Comparison of ENCODE assay signal across 25 mouse cellular contexts in the genomic region with DNA sequence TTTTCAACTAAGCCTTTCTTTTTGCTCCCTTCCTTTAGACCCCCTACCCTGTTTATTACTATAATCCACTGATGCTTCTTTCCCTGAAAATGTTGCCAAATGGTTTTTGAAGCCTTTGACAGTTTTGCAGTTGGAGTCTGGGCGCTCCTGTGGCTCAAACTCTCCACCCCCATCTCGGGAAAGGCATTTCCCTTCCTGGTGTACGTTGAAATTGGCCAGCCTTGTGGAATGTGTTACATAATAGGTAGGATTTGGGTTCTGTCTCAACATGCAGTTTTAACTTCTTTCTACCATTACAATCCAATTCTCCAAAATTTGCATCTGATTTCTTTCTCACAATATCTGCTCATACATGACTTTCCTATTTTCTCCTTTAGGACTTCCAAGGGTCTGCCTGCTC. TPM values are rescaled to one million over a fixed set of nuclear protein-coding genes. Genes with fewer than 3 reads are reported as not detected.
"Had no signal": no experiment of that assay in that cellular context is flagged by ENCODE, and none has a peak within 500 bp of the region (broad histone marks: within the 10 kb centered on the region; RNA-seq: fewer than 3 reads in every experiment).

No protein-coding gene starts in this region.

- H3K27me3 ChIP-seq: liver, embryonic 15.5 days; midbrain, embryonic 13.5 days; neural tube, embryonic 13.5 days; stomach, embryonic 15.5 days had no signal

- H3K27ac ChIP-seq: kidney, postnatal 0 days; layer of hippocampus, adult 2 months; limb, embryonic 13.5 days; liver, embryonic 12.5 days; liver, embryonic 15.5 days; midbrain, embryonic 10.5 days; midbrain, embryonic 13.5 days; neural tube, embryonic 13.5 days; stomach, embryonic 15.5 days had no signal

- H3K9me3 ChIP-seq: limb, embryonic 10.5 days; limb, embryonic 13.5 days; liver, embryonic 12.5 days; liver, embryonic 15.5 days; megakaryocyte, embryonic 14.5 days; midbrain, embryonic 10.5 days; midbrain, embryonic 13.5 days; neural tube, embryonic 13.5 days; stomach, embryonic 15.5 days had no signal

- H3K4me1 ChIP-seq: liver, embryonic 12.5 days; liver, embryonic 15.5 days; megakaryocyte, embryonic 14.5 days; midbrain, embryonic 13.5 days; neural tube, embryonic 13.5 days; stomach, embryonic 15.5 days had no signal

- DNase-seq: kidney, adult 2 months; kidney, postnatal 25 days; layer of hippocampus, adult 9-11 months; liver; lung, adult 2 months; lung, postnatal 10 days; retina, postnatal 1 day; right cerebral cortex, postnatal 25 days; spleen, adult 18-20 months; thymus, postnatal 25 days had no signal

- H3K36me3 ChIP-seq: limb, embryonic 10.5 days; limb, embryonic 13.5 days; liver, embryonic 12.5 days; liver, embryonic 15.5 days; midbrain, embryonic 10.5 days; midbrain, embryonic 13.5 days; neural tube, embryonic 13.5 days; stomach, embryonic 15.5 days had no signal

- ATAC-seq: liver, embryonic 12.5 days; midbrain, embryonic 13.5 days; midbrain, embryonic 16.5 days had no signal

- H3K9ac ChIP-seq: limb, embryonic 13.5 days; liver, embryonic 12.5 days; liver, embryonic 15.5 days; midbrain, embryonic 13.5 days; neural tube, embryonic 13.5 days; stomach, embryonic 15.5 days had no signal

- H3K4me2 ChIP-seq: limb, embryonic 13.5 days; liver, embryonic 12.5 days; liver, embryonic 15.5 days; midbrain, embryonic 13.5 days; neural tube, embryonic 13.5 days; stomach, embryonic 15.5 days had no signal

- H3K4me3 ChIP-seq: layer of hippocampus, adult 2 months; limb, embryonic 13.5 days; liver, embryonic 12.5 days; liver, embryonic 15.5 days; megakaryocyte, embryonic 14.5 days; midbrain, embryonic 10.5 days; midbrain, embryonic 13.5 days; myocyte; neural tube, embryonic 13.5 days; stomach, embryonic 15.5 days had no signal

RNA-seq across cellular contexts. Expression of gene Frmd7, which starts 23.8 kb away (rescaled TPM):
- polyA plus RNA-seq: kidney, adult 2 months; kidney, embryonic 14.5 days; kidney, postnatal 0 days; large intestine, adult 2 months; liver, embryonic 15.5 days; midbrain, embryonic 10.5 days; myocyte; stomach, embryonic 15.5 days had no signal
